Comparison of ENCODE assay signal across 24 mouse cellular contexts in the genomic region with DNA sequence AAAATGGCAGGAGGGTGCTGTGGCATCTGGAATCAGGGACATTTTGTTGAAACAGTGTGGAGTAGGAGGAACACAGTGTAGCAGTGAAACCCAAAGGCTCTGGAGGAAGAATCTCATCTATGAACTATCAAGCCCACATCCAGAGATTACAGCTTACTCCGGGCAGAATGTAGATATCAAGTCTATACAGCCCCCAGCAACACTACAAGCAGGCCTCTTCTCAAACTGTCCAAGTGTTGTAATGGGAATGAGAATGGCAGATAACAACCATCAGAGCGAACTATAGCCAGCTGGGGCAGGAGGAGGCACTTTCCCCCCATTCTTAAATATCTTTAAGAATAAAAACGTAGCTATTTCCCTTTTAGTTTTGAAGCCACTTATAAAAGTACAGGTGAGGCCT.
"Had no signal": no experiment of that assay in that cellular context is flagged by ENCODE, and none has a peak within 500 bp of the region (broad histone marks: within the 10 kb centered on the region; RNA-seq: fewer than 3 reads in every experiment).

No protein-coding gene starts in this region.

- H3K27me3 ChIP-seq: heart, embryonic 12.5 days; hindbrain, embryonic 12.5 days; intestine, embryonic 15.5 days; limb, embryonic 12.5 days had no signal

- H3K4me3 ChIP-seq: gastrocnemius, adult 2 months; heart, embryonic 10.5 days; heart, embryonic 12.5 days; hindbrain, embryonic 10.5 days; hindbrain, embryonic 12.5 days; intestine, embryonic 15.5 days; layer of hippocampus, adult 2 months; left cerebral cortex, adult 2 months; limb, embryonic 10.5 days; limb, embryonic 12.5 days had no signal

- ATAC-seq: forebrain, embryonic 16.5 days; hindbrain, embryonic 16.5 days; inflammation-experienced regulatory T-cells, adult 6 months; intestine, embryonic 15.5 days; intestine, postnatal 0 days had no signal

- DNase-seq: gastrocnemius, adult 2 months; gastrocnemius, postnatal 10 days; gastrocnemius, postnatal 25 days; heart, adult 18-20 months; heart, postnatal 10 days; heart, postnatal 4 days; kidney, adult 2 months; kidney, postnatal 10 days; kidney, postnatal 25 days; kidney, postnatal 4 days had no signal

- H3K4me1 ChIP-seq: intestine, embryonic 15.5 days had no signal

- H3K9me3 ChIP-seq: heart, embryonic 10.5 days; heart, embryonic 12.5 days; hindbrain, embryonic 10.5 days; hindbrain, embryonic 12.5 days; intestine, embryonic 15.5 days; limb, embryonic 10.5 days; limb, embryonic 12.5 days had no signal

- H3K4me2 ChIP-seq: heart, embryonic 12.5 days; hindbrain, embryonic 12.5 days; hindbrain, embryonic 14.5 days; intestine, embryonic 15.5 days; limb, embryonic 12.5 days had no signal

- H3K9ac ChIP-seq: heart, embryonic 12.5 days; hindbrain, embryonic 12.5 days; hindbrain, embryonic 14.5 days; intestine, embryonic 15.5 days; limb, embryonic 12.5 days had no signal

- H3K36me3 ChIP-seq: intestine, embryonic 15.5 days had no signal

- H3K27ac ChIP-seq: gastrocnemius, adult 2 months; heart, embryonic 10.5 days; hindbrain, embryonic 10.5 days; hindbrain, embryonic 12.5 days; hindbrain, embryonic 14.5 days; intestine, embryonic 15.5 days; layer of hippocampus, adult 2 months; left cerebral cortex, adult 2 months; limb, embryonic 10.5 days; limb, embryonic 12.5 days had no signal
